Mouse (Mus musculus) heart, embryonic 11.5 days (tissue): ENCODE results near the gene Rab31. TPM values are rescaled to one million over a fixed set of nuclear protein-coding genes. Genes with fewer than 3 reads are reported as not detected.

Experiments used
- ATAC-seq: fragments of 200-750 bp; cut with Nextera tagmentation; replicated peaks from 2 replicates; pipeline ENCODE4 v1.8.0; 2017; ENCODE audit warnings: moderate library complexity; ENCODE audit not compliant: insufficient number of reproducible peaks, low FRiP score, low TSS enrichment
- H3K27ac ChIP-seq: fragments of 300-500 bp; sonication (generic); 2 replicates; pipeline ENCODE4 v1.5.1; 2014; ENCODE audit warnings: mild to moderate bottlenecking, low read depth, low read length
- H3K27me3 ChIP-seq: fragments of 300-500 bp; sonication (generic); 2 replicates; pipeline ENCODE4 v1.6.1; 2014; ENCODE audit warnings: mild to moderate bottlenecking, low read length, mixed read lengths; ENCODE audit not compliant: control insufficient read depth, insufficient read depth
- H3K36me3 ChIP-seq: fragments of 300-500 bp; sonication (generic); 2 replicates; pipeline ENCODE4 v1.6.1; 2014; ENCODE audit warnings: mild to moderate bottlenecking, low read length, moderate library complexity, mixed read lengths; ENCODE audit not compliant: control insufficient read depth, insufficient read depth
- H3K4me1 ChIP-seq: fragments of 300-500 bp; sonication (generic); 2 replicates; pipeline ENCODE4 v1.6.1; 2014; ENCODE audit warnings: low read length; ENCODE audit not compliant: control insufficient read depth, insufficient read depth
- H3K4me2 ChIP-seq: fragments of 300-500 bp; sonication (generic); 2 replicates; pipeline ENCODE4 v1.6.1; 2014; ENCODE audit warnings: mild to moderate bottlenecking, moderate library complexity
- H3K4me3 ChIP-seq: fragments of 300-500 bp; sonication (generic); 2 replicates; pipeline ENCODE4 v1.5.1; 2014; ENCODE audit warnings: low read depth, low read length
- H3K9ac ChIP-seq: fragments of 300-500 bp; sonication (generic); 2 replicates; pipeline ENCODE4 v1.6.1; 2014; ENCODE audit warnings: mild to moderate bottlenecking, low read depth, low read length, moderate library complexity
- H3K9me3 ChIP-seq: fragments of 300-500 bp; sonication (generic); replicated peaks from 2 replicates; pipeline ENCODE4 v1.6.1; 2016; ENCODE audit warnings: low read length; ENCODE audit not compliant: control insufficient read depth
- WGBS: fragments of 180-500 bp; shearing (Covaris S2); extraction: QIAGEN DNeasy Blood & Tissue Kit; methylation state at CpG from one replicate; pipeline ENCODE4 v1.1.7; 2014; ENCODE audit not compliant: insufficient replicate concordance; 5-methylcytosine and 5-hydroxymethylcytosine counted together
- polyA plus RNA-seq: library from polyadenylated mRNA; unstranded; fragments of >200 nt; fragmentation: Nextera tagmentation; extraction: Ambion mirVana; gene quantifications from 2 replicates; pipeline ENCODE4 v1.2.1, GENCODE M21; 2014

The Rab31 gene
- polyA plus RNA-seq, 1 experiment from 2014 or later = 33.2 TPM

DNA sequence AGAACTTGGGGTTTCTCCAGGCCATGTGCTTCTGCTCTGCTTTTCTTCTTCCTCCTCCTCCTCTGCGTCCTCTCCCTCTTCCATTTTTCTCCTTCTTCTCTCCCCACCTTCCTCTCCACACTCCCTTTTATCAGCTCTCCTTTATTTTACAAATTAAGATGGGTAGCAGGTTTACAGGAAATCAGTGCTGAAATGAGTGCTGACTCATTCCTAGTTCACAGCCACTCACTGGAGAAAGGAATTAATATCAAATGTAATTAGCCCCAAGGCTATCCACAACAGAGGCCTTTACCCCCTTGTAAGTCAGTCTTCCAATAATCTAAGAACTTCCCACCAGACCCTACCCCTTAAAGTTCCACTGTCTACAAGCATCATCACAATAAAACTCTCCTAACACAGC is 3.7 kb upstream of the Rab31 start:
- 77% methylated on average over 1 of the region's 1 CpGs for WGBS
- ATAC-seq = no peak
- H3K9me3 ChIP-seq = no peaks in the 10 kb centered on the region

GRCm38 (mm10) chr17:65774439-65774838 is 1.9 kb upstream of the Rab31 start:
- peaks cover 12% of the 10 kb centered on the region for H3K4me1 ChIP-seq
- no peak overlapping the region for H3K9ac ChIP-seq
- H3K27ac ChIP-seq = no peak overlapping the region
- ATAC-seq = no peak
- WGBS = 49% methylated on average over 7 of the region's 7 CpGs
- H3K36me3 ChIP-seq = no peaks in the 10 kb centered on the region
- no peak overlapping the region for H3K4me2 ChIP-seq
- no peak overlapping the region for H3K4me3 ChIP-seq
- no peaks in the 10 kb centered on the region for H3K27me3 ChIP-seq
- no peaks in the 10 kb centered on the region for H3K9me3 ChIP-seq

More for the DNA sequence above, 3.7 kb upstream of the Rab31 start:
- Histone ChIP-seq H3K27ac (no peak overlapping the region), H3K9ac (no peak overlapping the region), H3K4me2 (no peak overlapping the region), H3K27me3 (no peaks in the 10 kb centered on the region), H3K4me3 (no peak overlapping the region), H3K4me1 (peaks cover 7% of the 10 kb centered on the region), H3K36me3 (no peaks in the 10 kb centered on the region)

GRCm38 (mm10) chr17:65773617-65774016 is 1.1 kb upstream of the Rab31 start:
- H3K4me2 ChIP-seq = no peak overlapping the region
- H3K9me3 ChIP-seq = no peaks in the 10 kb centered on the region
- no peak overlapping the region for H3K27ac ChIP-seq
- H3K4me1 ChIP-seq = peaks cover 15% of the 10 kb centered on the region
- no peaks in the 10 kb centered on the region for H3K36me3 ChIP-seq
- H3K27me3 ChIP-seq = no peaks in the 10 kb centered on the region
- WGBS = 58% methylated on average over 4 of the region's 4 CpGs
- no peak for ATAC-seq
- H3K4me3 ChIP-seq = no peak overlapping the region
- no peak overlapping the region for H3K9ac ChIP-seq

- Histone ChIP-seq H3K27ac (no peak overlapping the region), H3K9me3 (no peaks in the 10 kb centered on the region), H3K4me1 (peaks cover 26% of the 10 kb centered on the region), H3K9ac (peak overlapping the region; percentile 84; the same call in 1 of the 2 replicates), H3K4me3 (peak overlapping the region; percentile 75), H3K4me2 (peak overlapping the region; percentile 94), H3K27me3 (no peaks in the 10 kb centered on the region), H3K36me3 (no peaks in the 10 kb centered on the region)
- 24% methylated on average over 17 of the region's 17 CpGs for WGBS
- no peak for ATAC-seq
These were observed 1.3 kb downstream of the Rab31 start for GRCm38 (mm10) chr17:65770982-65771915.

DNA sequence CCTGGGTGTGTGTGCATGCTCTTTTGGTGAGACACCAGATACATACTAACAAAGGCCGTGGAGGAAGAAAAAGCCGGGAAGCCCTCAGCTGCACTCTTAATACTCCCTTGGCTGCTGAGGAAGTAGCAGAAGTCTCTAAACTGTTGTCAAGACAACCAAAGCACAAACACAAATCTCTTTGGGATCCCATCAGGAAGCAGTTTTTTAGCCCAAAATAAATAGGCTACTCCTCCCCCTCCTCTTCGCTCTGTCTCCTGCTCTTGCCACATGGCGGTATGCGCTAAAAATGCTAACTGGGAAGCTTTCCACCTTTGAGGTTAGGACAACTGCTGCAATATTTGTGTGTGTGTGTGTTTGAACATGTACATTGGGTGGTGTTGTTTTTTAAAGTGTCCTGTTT is 4.1 kb downstream of the Rab31 start:
- Histone ChIP-seq H3K4me3 (no peak overlapping the region), H3K4me2 (no peak overlapping the region), H3K27ac (no peak overlapping the region)

DNA sequence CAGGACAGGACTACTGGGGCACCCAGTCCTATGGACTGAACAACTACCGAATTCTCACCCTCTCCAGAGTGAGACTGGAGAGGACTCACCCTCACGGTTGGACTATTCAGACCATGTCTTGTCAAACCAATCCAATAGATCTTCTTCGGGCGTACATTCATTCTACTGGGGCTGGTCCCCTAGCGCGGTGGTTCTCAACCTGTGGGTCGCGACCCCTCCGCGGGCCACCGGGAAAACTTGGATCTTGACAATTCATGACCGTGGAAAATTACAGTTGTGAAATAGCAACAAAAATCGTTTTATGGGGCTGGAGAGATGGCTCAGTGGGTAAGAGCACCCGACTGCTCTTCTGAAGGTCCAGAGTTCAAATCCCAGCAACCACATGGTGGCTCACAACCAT is 9.3 kb downstream of the Rab31 start:
- Histone ChIP-seq H3K4me2 (no peak overlapping the region), H3K27ac (no peak overlapping the region), H3K27me3 (no peaks in the 10 kb centered on the region), H3K9me3 (no peaks in the 10 kb centered on the region), H3K4me3 (no peak overlapping the region), H3K36me3 (no peaks in the 10 kb centered on the region), H3K9ac (no peak overlapping the region), H3K4me1 (peaks cover 7% of the 10 kb centered on the region; the same call in 1 of the 2 replicates)
- WGBS = 92% methylated on average over 14 of the region's 14 CpGs
- ATAC-seq = no peak

More for the DNA sequence above, 4.1 kb downstream of the Rab31 start:
- WGBS = 74% methylated on average over 5 of the region's 5 CpGs
- ATAC-seq = no peak
- no peaks in the 10 kb centered on the region for H3K27me3 ChIP-seq
- H3K9me3 ChIP-seq = no peaks in the 10 kb centered on the region
- H3K36me3 ChIP-seq = no peaks in the 10 kb centered on the region
- H3K9ac ChIP-seq = 0 out of 2 replicates have a peak overlapping the region, but pooled peaks have one; percentile 34
- peaks cover 23% of the 10 kb centered on the region for H3K4me1 ChIP-seq

DNA sequence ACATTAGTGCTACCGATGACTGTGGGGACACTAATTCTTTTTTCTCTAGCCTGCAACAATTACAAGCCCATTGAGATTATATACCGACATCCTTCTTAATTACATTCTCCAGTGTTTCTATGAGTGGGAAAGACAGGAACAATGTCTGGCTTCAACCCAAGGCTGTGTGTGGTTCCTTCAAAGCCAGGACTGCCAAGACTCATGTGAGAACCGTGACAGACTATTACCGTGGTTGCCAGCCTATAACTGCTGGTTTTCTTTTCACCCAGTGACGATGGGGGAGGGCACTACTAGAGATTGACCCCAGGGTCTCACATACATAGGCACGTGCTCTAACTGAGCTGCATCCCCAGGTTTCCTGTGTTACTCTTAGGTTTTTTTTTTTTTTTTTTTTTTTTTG is 15.4 kb downstream of the Rab31 start:
- no peaks in the 10 kb centered on the region for H3K27me3 ChIP-seq
- no peak overlapping the region for H3K27ac ChIP-seq
- H3K4me3 ChIP-seq = no peak overlapping the region
- WGBS = 83% methylated on average over 6 of the region's 6 CpGs
- ATAC-seq = no peak
- H3K4me2 ChIP-seq = no peak overlapping the region
- H3K9me3 ChIP-seq = no peaks in the 10 kb centered on the region
- no peak overlapping the region for H3K9ac ChIP-seq
- H3K4me1 ChIP-seq = no peaks in the 10 kb centered on the region
- H3K36me3 ChIP-seq = no peaks in the 10 kb centered on the region

GRCm38 (mm10) chr17:65755857-65756256 is 16.7 kb downstream of the Rab31 start:
- no peak for ATAC-seq
- H3K9ac ChIP-seq = no peak overlapping the region
- WGBS = 91% methylated on average over 3 of the region's 3 CpGs

DNA sequence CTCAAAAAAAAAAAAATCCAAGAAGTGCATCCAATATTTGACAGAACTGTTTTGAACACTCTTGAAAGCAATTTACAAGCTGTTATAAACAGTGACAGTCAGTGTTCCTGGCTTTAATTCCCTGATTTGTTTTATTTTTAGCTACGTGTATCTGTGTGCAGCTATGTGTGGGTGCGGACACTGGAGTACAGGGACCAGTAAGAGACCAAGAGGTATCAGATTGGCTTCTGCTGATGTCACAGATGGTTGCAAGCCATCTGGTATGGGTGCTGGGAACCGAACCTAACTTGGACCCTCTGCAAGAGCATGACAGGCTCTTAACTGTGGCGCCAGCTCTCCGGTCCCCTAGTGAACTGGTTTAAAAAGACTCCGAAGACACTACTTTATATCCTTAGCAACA is 19.4 kb downstream of the Rab31 start:
- no peak overlapping the region for H3K27ac ChIP-seq
- H3K9me3 ChIP-seq = no peaks in the 10 kb centered on the region
- H3K9ac ChIP-seq = no peak overlapping the region
- H3K4me1 ChIP-seq = no peaks in the 10 kb centered on the region
- H3K4me3 ChIP-seq = no peak overlapping the region
- no peak for ATAC-seq
- no peak overlapping the region for H3K4me2 ChIP-seq
- 91% methylated on average over 6 of the region's 6 CpGs for WGBS
- no peaks in the 10 kb centered on the region for H3K27me3 ChIP-seq
- H3K36me3 ChIP-seq = no peaks in the 10 kb centered on the region

More at GRCm38 (mm10) chr17:65755857-65756256, 16.7 kb downstream of the Rab31 start:
- H3K27me3 ChIP-seq = no peaks in the 10 kb centered on the region
- H3K4me2 ChIP-seq = no peak overlapping the region
- H3K4me3 ChIP-seq = no peak overlapping the region
- no peaks in the 10 kb centered on the region for H3K9me3 ChIP-seq
- no peaks in the 10 kb centered on the region for H3K36me3 ChIP-seq
- no peak overlapping the region for H3K27ac ChIP-seq
- no peaks in the 10 kb centered on the region for H3K4me1 ChIP-seq
